Comparison of ENCODE assay signal across 18 mouse cellular contexts in genomic region chr11:54171175-54171574, GRCm38 (mm10).
"Had no signal": no experiment of that assay in that cellular context is flagged by ENCODE, and none has a peak within 500 bp of the region (broad histone marks: within the 10 kb centered on the region; RNA-seq: fewer than 3 reads in every experiment).

No protein-coding gene starts in this region.

- H3K4me2 ChIP-seq: limb, embryonic 12.5 days; limb, embryonic 15.5 days; liver, embryonic 11.5 days; lung, embryonic 14.5 days; midbrain, embryonic 11.5 days; stomach, embryonic 15.5 days had no signal

- H3K27me3 ChIP-seq: limb, embryonic 12.5 days; limb, embryonic 15.5 days; stomach, embryonic 15.5 days had no signal

- H3K9me3 ChIP-seq: limb, embryonic 12.5 days; limb, embryonic 15.5 days; stomach, embryonic 15.5 days had no signal

- H3K4me1 ChIP-seq: limb, embryonic 15.5 days; stomach, embryonic 15.5 days had no signal

- H3K36me3 ChIP-seq: limb, embryonic 12.5 days; limb, embryonic 15.5 days; stomach, embryonic 15.5 days had no signal

- ATAC-seq: liver, postnatal 0 days; lung, postnatal 0 days had no signal

- H3K27ac ChIP-seq: limb, embryonic 12.5 days; limb, embryonic 15.5 days; liver, embryonic 14.5 days; macrophage; stomach, embryonic 15.5 days had no signal

- DNase-seq: kidney, adult 18-20 months; kidney, postnatal 10 days; kidney, postnatal 36 days; left cerebral cortex, postnatal 4 days; liver, postnatal 0 days; lung, embryonic 14.5 days; midbrain, embryonic 14.5 days; right cerebral cortex, postnatal 14 days; right cerebral cortex, postnatal 4 days; thymus, postnatal 25 days had no signal

- H3K9ac ChIP-seq: limb, embryonic 12.5 days; limb, embryonic 15.5 days; liver, embryonic 14.5 days; liver, postnatal 0 days; lung, embryonic 14.5 days; stomach, embryonic 15.5 days had no signal

- H3K4me3 ChIP-seq: limb, embryonic 12.5 days; limb, embryonic 15.5 days; stomach, embryonic 15.5 days had no signal
